8 mouse cellular contexts compared by ENCODE assay signal in genomic region chr13:51920511-51921351, GRCm38 (mm10).
A peak's percentile ranks its signal among the peaks of the same experiment; 100 is the strongest.
DNase-seq lines count a peak whose midpoint lies in the region; ATAC-seq lines count a peak whose summit lies in the region.

No protein-coding gene starts in this region.

- DNase-seq in cerebellum, adult 9-10 months, result peak; percentile 33
- peak; percentile 48 for DNase-seq in right cerebral cortex, postnatal 4 days
- DNase-seq in right cerebral cortex, adult 2 months (ENCODE audit: low spot score in 2 of 2), result no peak
- no peak for DNase-seq in gastrocnemius, adult 18-20 months (ENCODE audit: low spot score)
- no peak for DNase-seq in thymus, postnatal 4 days

- no peak for ATAC-seq in cerebellum, adult (ENCODE audit: insufficient number of reproducible peaks, low FRiP score, low TSS enrichment)
- peak; percentile 45 for ATAC-seq in megakaryocyte progenitor cell, adult 5-6 weeks (replicated peaks; ENCODE audit: poor library complexity)
- no peak; the same call in 1 of the 2 replicates for ATAC-seq in erythroid progenitor cell, adult 5-6 weeks (replicated peaks; ENCODE audit: low FRiP score, poor library complexity, severe bottlenecking)

Comparison
In these comparisons a context has a peak if more than half of its experiments do, and no peak if none do; other contexts are left out.
1. DNase-seq: peak in cerebellum, adult 9-10 months (single experiment) and right cerebral cortex, postnatal 4 days (single experiment); none in right cerebral cortex, adult 2 months (0 of 2), gastrocnemius, adult 18-20 months (single experiment) and thymus, postnatal 4 days (single experiment).